Mouse (Mus musculus): ENCODE results near the gene Zfp830. TPM values are rescaled to one million over a fixed set of nuclear protein-coding genes. Genes with fewer than 3 reads are reported as not detected.

Zfp830 gene
- total and polyA plus RNA-seq, 2 experiments from 2014 or later, result 15.7 to 17.4 TPM

DNA sequence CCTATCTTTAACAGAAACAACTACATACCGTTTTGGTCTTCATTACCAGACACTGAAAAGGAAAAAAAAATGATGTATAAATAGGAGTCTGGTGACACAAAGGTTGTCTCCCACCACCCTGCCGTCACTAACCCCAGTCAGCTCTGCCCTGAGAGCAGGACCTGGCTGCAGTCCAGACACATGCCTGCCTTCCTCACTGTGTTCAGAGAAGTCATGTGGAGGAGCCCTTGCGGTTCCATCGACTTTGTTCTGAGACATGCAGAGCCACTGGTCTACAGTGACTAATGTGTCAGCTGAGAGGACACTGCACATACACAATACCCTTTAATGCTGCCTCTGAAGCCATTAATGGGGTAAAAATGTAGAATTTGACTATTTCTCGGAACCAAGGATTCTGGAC is 44.3 kb downstream of the Zfp830 start:
- DNase-seq (ENCODE audit: low spot score), result no peak
- Histone ChIP-seq H3K9me3 (ENCODE audit: low read length) (no peaks in the 10 kb centered on the region), H3K27ac (ENCODE audit: low read depth, low read length) (no peak overlapping the region), H3K36me3 (ENCODE audit: insufficient read depth, low read length) (0 out of 2 replicates have a peak, but pooled peaks cover 6% of the 10 kb centered on the region), H3K9ac (replicated peaks; ENCODE audit: low read length, poor library complexity, severe bottlenecking) (no peak overlapping the region), H3K4me2 (ENCODE audit: low read depth, low read length, poor library complexity, severe bottlenecking) (no peak overlapping the region), H3K4me1 (ENCODE audit: insufficient read depth, low read length) (no peaks in the 10 kb centered on the region), H3K4me3 (ENCODE audit: low read depth, low read length) (no peak overlapping the region), H3K27me3 (ENCODE audit: insufficient read depth, low read length) (no peaks in the 10 kb centered on the region)
- whole genome bisulfite sequencing, result 61% methylated on average over 5 of the region's 5 CpGs
- TF ChIP-seq CTCF (IDR thresholded peaks at IDR 0.05), result no peak
- no peak for ATAC-seq (ENCODE audit: low FRiP score)

Other genes starting within 250 kb of the Zfp830 start
- 0.24 TPM in 1 of 2 replicates, not detected in the other for gene Cct6b, start within 50 bp of the Zfp830 start, total RNA-seq (2014; rRNA removed)
- gene Cct6b, start within 50 bp of the Zfp830 start, polyA plus RNA-seq (2015; fragmentation: Nextera tagmentation; extraction: Ambion mirVana), result 0.25 and 0.44 TPM in 2 replicates
- 39.2 and 44.4 TPM in 2 replicates for gene Lig3, start 16.8 kb downstream of the Zfp830 start, total RNA-seq (2014; rRNA removed)
- 14.2 and 16.4 TPM in 2 replicates for gene Lig3, start 16.8 kb downstream of the Zfp830 start, polyA plus RNA-seq (2015; fragmentation: Nextera tagmentation; extraction: Ambion mirVana)
- gene Rffl, start 106.9 kb downstream of the Zfp830 start, total RNA-seq (2014; rRNA removed), result 2.0 and 7.8 TPM in 2 replicates
- gene Rffl, start 106.9 kb downstream of the Zfp830 start, polyA plus RNA-seq (2015; fragmentation: Nextera tagmentation; extraction: Ambion mirVana), result 2.0 and 2.5 TPM in 2 replicates
- gene Rad51d, start 126.3 kb downstream of the Zfp830 start, total RNA-seq (2014; rRNA removed), result 8.4 and 11.2 TPM in 2 replicates
- 11.0 and 11.2 TPM in 2 replicates for gene Rad51d, start 126.3 kb downstream of the Zfp830 start, polyA plus RNA-seq (2015; fragmentation: Nextera tagmentation; extraction: Ambion mirVana)
- not detected in 2 replicates for gene Fndc8, start 127.8 kb downstream of the Zfp830 start, total RNA-seq (2014; rRNA removed)
- gene Fndc8, start 127.8 kb downstream of the Zfp830 start, polyA plus RNA-seq (2015; fragmentation: Nextera tagmentation; extraction: Ambion mirVana), result 0.22 and 0.27 TPM in 2 replicates
- gene Nle1, start 144.1 kb downstream of the Zfp830 start, total RNA-seq (2014; rRNA removed), result 24.9 and 28.7 TPM in 2 replicates
- gene Nle1, start 144.1 kb downstream of the Zfp830 start, polyA plus RNA-seq (2015; fragmentation: Nextera tagmentation; extraction: Ambion mirVana), result 29.8 and 30.1 TPM in 2 replicates
- 0.05 and 0.19 TPM in 2 replicates for gene Unc45b, start 146.2 kb downstream of the Zfp830 start, total RNA-seq (2014; rRNA removed)
- gene Unc45b, start 146.2 kb downstream of the Zfp830 start, polyA plus RNA-seq (2015; fragmentation: Nextera tagmentation; extraction: Ambion mirVana), result 2.9 and 3.1 TPM in 2 replicates
- 3.9 and 4.0 TPM in 2 replicates for gene Slfn5, start 187.0 kb downstream of the Zfp830 start, total RNA-seq (2014; rRNA removed)
- gene Slfn5, start 187.0 kb downstream of the Zfp830 start, polyA plus RNA-seq (2015; fragmentation: Nextera tagmentation; extraction: Ambion mirVana), result 2.0 and 2.5 TPM in 2 replicates
- gene Slfn9, start 227.5 kb downstream of the Zfp830 start, total RNA-seq (2014; rRNA removed), result 0.99 and 1.6 TPM in 2 replicates
- gene Slfn9, start 227.5 kb downstream of the Zfp830 start, polyA plus RNA-seq (2015; fragmentation: Nextera tagmentation; extraction: Ambion mirVana), result 0.52 and 0.53 TPM in 2 replicates

Data from midbrain, postnatal 0 days (tissue).